Mouse (Mus musculus): Measurements from ENCODE around the gene Lonrf2. TPM values are rescaled to one million over a fixed set of nuclear protein-coding genes. Genes with fewer than 3 reads are reported as not detected.

Gene Lonrf2
- not detected for polyA plus RNA-seq (2012; fragmentation: generic; extraction: Trizol)

DNA sequence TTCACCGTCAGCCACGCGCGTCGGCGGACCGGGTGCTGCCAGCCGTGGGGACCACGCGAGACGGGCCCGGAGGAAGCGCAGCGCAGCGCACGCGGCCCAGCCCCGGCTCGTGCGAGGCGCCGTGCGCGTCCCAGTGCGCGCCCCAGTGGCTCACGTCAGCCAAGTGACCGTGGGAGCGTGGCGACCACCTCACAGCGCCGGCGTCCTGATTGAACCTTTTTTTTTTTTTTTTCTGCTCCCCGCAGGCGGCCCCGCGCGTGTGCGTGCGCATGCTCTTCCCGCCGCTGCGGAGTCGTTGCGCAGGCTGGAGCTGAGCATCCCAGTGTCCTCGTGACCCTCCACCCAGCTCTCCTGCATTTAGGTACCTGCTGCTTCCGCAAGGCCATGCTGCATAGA is at the start of gene Lonrf2:
Gene Lonrf2, minus strand, starts transcription at position 235 of the 396 bp plus-strand sequence.
- Histone ChIP-seq H3K27me3 (ENCODE audit: control insufficient read depth, insufficient read depth, insufficient read length) (no peaks in the 10 kb centered on the region), H3K4me3 (no peak within 1 kb of the TSS), H3K4me2 (ENCODE audit: low read depth) (no peak within 1 kb of the TSS), H3ac (ENCODE audit: control insufficient read depth, insufficient read length) (no peak within 1 kb of the TSS), H3K36me3 (ENCODE audit: control insufficient read depth, insufficient read depth) (no peaks in the 10 kb centered on the region), H3K79me2 (ENCODE audit: control insufficient read depth, insufficient read depth) (no peaks in the 10 kb centered on the region)
- no peak for TF ChIP-seq REST (IDR thresholded peaks at IDR 0.05; ENCODE audit: insufficient read depth, insufficient read length)
- TF ChIP-seq USF1 (IDR thresholded peaks at IDR 0.05; ENCODE audit: low read depth): no peak
- TF ChIP-seq CEBPB (IDR thresholded peaks at IDR 0.05; ENCODE audit: insufficient read depth, poor library complexity, severe bottlenecking): no peak
- TF ChIP-seq POLR2A (IDR thresholded peaks at IDR 0.05; ENCODE audit: insufficient read length, low read depth): no peak
- TF ChIP-seq TCF3 (IDR thresholded peaks at IDR 0.05; ENCODE audit: insufficient read length, low read depth): no peak
- TF ChIP-seq TCF12 (IDR thresholded peaks at IDR 0.05; ENCODE audit: insufficient read depth, poor library complexity, severe bottlenecking): no peak
- TF ChIP-seq MAX (IDR thresholded peaks at IDR 0.05; ENCODE audit: low read depth): no peak
- no peak for TF ChIP-seq MYOG (IDR thresholded peaks at IDR 0.05; ENCODE audit: control insufficient read depth in 1 of 3, insufficient read depth in 1 of 3, insufficient read length in 2 of 3, low read depth in 2 of 3)
- TF ChIP-seq POLR2AphosphoS2 (IDR thresholded peaks at IDR 0.05; ENCODE audit: insufficient read length, low read depth): no peak
- no peak for TF ChIP-seq E2F4 (IDR thresholded peaks at IDR 0.05; ENCODE audit: insufficient read depth)
- no peak for TF ChIP-seq MYOD1 (IDR thresholded peaks at IDR 0.05; ENCODE audit: control insufficient read depth in 1 of 3, insufficient read length in 2 of 3, low read depth in 2 of 3)
- TF ChIP-seq SRF (IDR thresholded peaks at IDR 0.05; ENCODE audit: control insufficient read depth, insufficient read length, low read depth): no peak

DNA sequence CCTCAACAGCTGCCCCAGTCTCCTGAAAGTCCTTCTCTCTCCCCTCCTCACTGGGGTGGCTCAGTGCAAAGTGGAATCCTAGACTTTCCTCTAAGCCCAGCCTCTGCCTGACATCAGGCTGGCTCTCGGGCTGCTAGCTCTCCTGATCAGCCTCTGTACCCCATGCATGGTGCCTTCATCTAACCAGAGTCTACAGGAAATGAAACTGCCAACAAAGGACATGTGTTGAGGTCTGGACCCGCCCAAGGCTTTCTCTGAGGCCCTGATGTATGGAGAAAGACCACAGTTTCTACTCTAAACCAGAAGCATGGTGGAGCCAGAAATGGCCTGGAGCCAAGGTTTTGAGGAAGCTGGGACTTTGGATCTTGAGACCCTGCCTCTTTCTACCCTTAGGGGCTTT is 49.4 kb upstream of the Lonrf2 start:
- Histone ChIP-seq H3K4me3 (no peak overlapping the region), H3K27me3 (ENCODE audit: control insufficient read depth, insufficient read depth, insufficient read length) (no peaks in the 10 kb centered on the region), H3K79me2 (ENCODE audit: control insufficient read depth, insufficient read depth) (no peaks in the 10 kb centered on the region), H3ac (ENCODE audit: control insufficient read depth, insufficient read length) (no peak overlapping the region), H3K36me3 (ENCODE audit: control insufficient read depth, insufficient read depth) (no peaks in the 10 kb centered on the region), H3K4me2 (ENCODE audit: low read depth) (no peak overlapping the region)
- no peak for TF ChIP-seq MYOG (IDR thresholded peaks at IDR 0.05; ENCODE audit: control insufficient read depth in 1 of 3, insufficient read depth in 1 of 3, insufficient read length in 2 of 3, low read depth in 2 of 3)
- no peak for TF ChIP-seq POLR2A (IDR thresholded peaks at IDR 0.05; ENCODE audit: insufficient read length, low read depth)
- TF ChIP-seq E2F4 (IDR thresholded peaks at IDR 0.05; ENCODE audit: insufficient read depth): no peak
- TF ChIP-seq MAX (IDR thresholded peaks at IDR 0.05; ENCODE audit: low read depth): no peak
- no peak for TF ChIP-seq MYOD1 (IDR thresholded peaks at IDR 0.05; ENCODE audit: control insufficient read depth in 1 of 3, insufficient read length in 2 of 3, low read depth in 2 of 3)
- no peak for TF ChIP-seq REST (IDR thresholded peaks at IDR 0.05; ENCODE audit: insufficient read depth, insufficient read length)
- TF ChIP-seq CEBPB (IDR thresholded peaks at IDR 0.05; ENCODE audit: insufficient read depth, poor library complexity, severe bottlenecking): no peak
- TF ChIP-seq USF1 (IDR thresholded peaks at IDR 0.05; ENCODE audit: low read depth): no peak
- no peak for TF ChIP-seq SRF (IDR thresholded peaks at IDR 0.05; ENCODE audit: control insufficient read depth, insufficient read length, low read depth)
- TF ChIP-seq POLR2AphosphoS2 (IDR thresholded peaks at IDR 0.05; ENCODE audit: insufficient read length, low read depth): no peak
- no peak for TF ChIP-seq TCF12 (IDR thresholded peaks at IDR 0.05; ENCODE audit: insufficient read depth, poor library complexity, severe bottlenecking)
- no peak for TF ChIP-seq TCF3 (IDR thresholded peaks at IDR 0.05; ENCODE audit: insufficient read length, low read depth)

DNA sequence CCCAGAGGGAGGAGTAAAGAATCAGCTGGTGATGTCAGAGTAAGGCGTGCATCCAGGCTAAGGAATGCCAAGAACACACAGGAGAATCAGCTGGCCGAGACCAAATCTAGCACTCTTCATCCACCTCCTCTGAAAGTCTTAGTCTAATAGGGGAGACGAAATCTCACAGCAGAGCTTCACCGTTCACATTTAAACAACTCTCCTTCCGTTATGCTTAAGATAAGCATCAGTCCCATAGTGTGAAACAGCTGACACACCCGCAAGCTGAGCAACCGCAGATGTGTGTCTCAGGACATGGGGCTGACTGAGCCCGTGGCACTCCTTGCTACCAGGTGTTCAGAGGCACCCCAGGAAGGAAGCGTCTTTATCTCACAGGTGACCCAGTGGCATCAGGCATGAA is 47.3 kb upstream of the Lonrf2 start:
- no peaks in the 10 kb centered on the region for H3K79me2 ChIP-seq (ENCODE audit: control insufficient read depth, insufficient read depth)
- H3K4me2 ChIP-seq (ENCODE audit: low read depth): no peak overlapping the region
- TF ChIP-seq MYOG (IDR thresholded peaks at IDR 0.05; ENCODE audit: control insufficient read depth in 1 of 3, insufficient read depth in 1 of 3, insufficient read length in 2 of 3, low read depth in 2 of 3): no peak
- TF ChIP-seq SRF (IDR thresholded peaks at IDR 0.05; ENCODE audit: control insufficient read depth, insufficient read length, low read depth): no peak
- no peak for TF ChIP-seq MYOD1 (IDR thresholded peaks at IDR 0.05; ENCODE audit: control insufficient read depth in 1 of 3, insufficient read length in 2 of 3, low read depth in 2 of 3)
- TF ChIP-seq POLR2A (IDR thresholded peaks at IDR 0.05; ENCODE audit: insufficient read length, low read depth): no peak
- no peak for TF ChIP-seq E2F4 (IDR thresholded peaks at IDR 0.05; ENCODE audit: insufficient read depth)
- no peak for TF ChIP-seq CEBPB (IDR thresholded peaks at IDR 0.05; ENCODE audit: insufficient read depth, poor library complexity, severe bottlenecking)
- TF ChIP-seq TCF3 (IDR thresholded peaks at IDR 0.05; ENCODE audit: insufficient read length, low read depth): no peak
- no peak for TF ChIP-seq POLR2AphosphoS2 (IDR thresholded peaks at IDR 0.05; ENCODE audit: insufficient read length, low read depth)
- TF ChIP-seq TCF12 (IDR thresholded peaks at IDR 0.05; ENCODE audit: insufficient read depth, poor library complexity, severe bottlenecking): no peak
- TF ChIP-seq MAX (IDR thresholded peaks at IDR 0.05; ENCODE audit: low read depth): no peak
- no peak for TF ChIP-seq USF1 (IDR thresholded peaks at IDR 0.05; ENCODE audit: low read depth)
- TF ChIP-seq REST (IDR thresholded peaks at IDR 0.05; ENCODE audit: insufficient read depth, insufficient read length): no peak
- H3K4me3 ChIP-seq: no peak overlapping the region
- H3K27me3 ChIP-seq (ENCODE audit: control insufficient read depth, insufficient read depth, insufficient read length): no peaks in the 10 kb centered on the region
- no peak overlapping the region for H3ac ChIP-seq (ENCODE audit: control insufficient read depth, insufficient read length)
- no peaks in the 10 kb centered on the region for H3K36me3 ChIP-seq (ENCODE audit: control insufficient read depth, insufficient read depth)

DNA sequence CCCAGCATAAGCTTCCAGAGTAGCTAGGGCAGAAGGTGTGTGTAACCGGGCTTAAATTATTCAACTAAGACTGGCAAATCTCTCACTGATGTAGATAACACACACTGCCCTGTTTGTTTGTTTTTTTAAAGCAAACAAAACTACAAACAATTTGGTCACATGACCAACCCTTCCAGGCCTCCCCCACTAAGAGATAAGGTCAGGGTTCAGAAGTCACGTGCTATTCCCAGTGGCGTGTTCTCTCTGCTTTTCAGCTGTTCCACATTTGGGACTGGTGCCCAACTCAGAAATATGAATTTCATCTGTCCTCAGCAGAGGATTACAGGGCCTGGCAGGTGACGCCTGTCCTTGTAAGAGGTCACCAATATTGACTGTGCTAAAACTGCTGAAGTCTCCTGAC is 46.2 kb upstream of the Lonrf2 start:
- H3K4me3 ChIP-seq: no peak overlapping the region
- no peaks in the 10 kb centered on the region for H3K36me3 ChIP-seq (ENCODE audit: control insufficient read depth, insufficient read depth)
- H3K4me2 ChIP-seq (ENCODE audit: low read depth): no peak overlapping the region
- no peaks in the 10 kb centered on the region for H3K79me2 ChIP-seq (ENCODE audit: control insufficient read depth, insufficient read depth)
- no peak for TF ChIP-seq MYOG (IDR thresholded peaks at IDR 0.05; ENCODE audit: control insufficient read depth in 1 of 3, insufficient read depth in 1 of 3, insufficient read length in 2 of 3, low read depth in 2 of 3)
- no peak for TF ChIP-seq E2F4 (IDR thresholded peaks at IDR 0.05; ENCODE audit: insufficient read depth)
- TF ChIP-seq CEBPB (IDR thresholded peaks at IDR 0.05; ENCODE audit: insufficient read depth, poor library complexity, severe bottlenecking): no peak
- no peak for TF ChIP-seq MAX (IDR thresholded peaks at IDR 0.05; ENCODE audit: low read depth)
- TF ChIP-seq POLR2A (IDR thresholded peaks at IDR 0.05; ENCODE audit: insufficient read length, low read depth): no peak
- no peak for TF ChIP-seq TCF3 (IDR thresholded peaks at IDR 0.05; ENCODE audit: insufficient read length, low read depth)
- TF ChIP-seq SRF (IDR thresholded peaks at IDR 0.05; ENCODE audit: control insufficient read depth, insufficient read length, low read depth): no peak
- TF ChIP-seq REST (IDR thresholded peaks at IDR 0.05; ENCODE audit: insufficient read depth, insufficient read length): no peak
- TF ChIP-seq MYOD1 (IDR thresholded peaks at IDR 0.05; ENCODE audit: control insufficient read depth in 1 of 3, insufficient read length in 2 of 3, low read depth in 2 of 3): no peak
- TF ChIP-seq USF1 (IDR thresholded peaks at IDR 0.05; ENCODE audit: low read depth): no peak
- H3K27me3 ChIP-seq (ENCODE audit: control insufficient read depth, insufficient read depth, insufficient read length): no peaks in the 10 kb centered on the region
- H3ac ChIP-seq (ENCODE audit: control insufficient read depth, insufficient read length): no peak overlapping the region

Data from myocyte (in vitro differentiated cells).